Mouse (Mus musculus): ENCODE data around the gene Gna12.

DNA sequence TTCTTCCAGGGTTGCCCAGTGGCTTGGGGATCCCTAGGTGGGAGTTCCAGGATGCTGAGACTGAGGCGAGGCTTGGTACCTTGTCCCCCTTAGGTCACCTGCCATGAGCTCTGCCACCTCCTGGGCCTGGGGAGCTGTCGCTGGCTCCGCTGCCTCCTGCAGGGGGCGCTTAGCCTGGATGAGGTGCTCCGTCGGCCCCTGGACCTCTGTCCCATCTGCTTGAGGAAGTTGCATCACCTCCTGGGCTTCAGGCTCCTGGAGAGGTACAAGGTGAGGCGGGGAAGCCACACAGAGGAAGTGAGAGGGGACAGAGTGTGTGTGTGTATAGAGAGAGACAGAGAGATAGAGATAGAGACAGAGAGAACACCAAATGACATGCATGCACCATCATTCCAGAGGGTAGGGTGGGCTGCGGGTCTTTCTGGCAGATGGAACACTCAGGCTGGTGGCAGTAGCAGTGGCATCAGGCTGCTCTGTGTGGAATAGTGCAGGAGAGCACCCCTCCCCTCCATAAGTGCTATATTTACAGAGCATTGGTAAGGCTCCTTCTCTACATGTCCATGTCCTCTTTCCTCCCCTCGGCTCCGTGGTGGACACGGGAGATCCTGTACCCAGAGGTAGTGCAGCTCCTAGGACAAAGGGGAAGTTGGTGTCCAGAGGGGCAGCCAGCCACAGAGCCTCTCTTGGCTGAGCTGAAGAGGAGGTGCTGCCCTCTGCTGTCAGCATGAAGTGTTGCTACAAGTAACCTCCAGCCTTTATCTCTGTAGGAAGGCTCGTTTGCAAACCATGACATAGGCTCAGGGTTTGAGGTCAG, 81.0 kb downstream of the Gna12 start:
- TF ChIP-seq CTCF (IDR thresholded peaks at IDR 0.05; ENCODE audit: borderline replicate concordance, extremely low read depth, insufficient read depth, insufficient read length) (peak; percentile 92), POLR2A (IDR thresholded peaks at IDR 0.05; ENCODE audit: borderline replicate concordance, extremely low read depth, insufficient read depth, insufficient read length, poor library complexity, severe bottlenecking) (no peak)
